8 mouse cellular contexts compared by ENCODE assay signal in the genomic region with DNA sequence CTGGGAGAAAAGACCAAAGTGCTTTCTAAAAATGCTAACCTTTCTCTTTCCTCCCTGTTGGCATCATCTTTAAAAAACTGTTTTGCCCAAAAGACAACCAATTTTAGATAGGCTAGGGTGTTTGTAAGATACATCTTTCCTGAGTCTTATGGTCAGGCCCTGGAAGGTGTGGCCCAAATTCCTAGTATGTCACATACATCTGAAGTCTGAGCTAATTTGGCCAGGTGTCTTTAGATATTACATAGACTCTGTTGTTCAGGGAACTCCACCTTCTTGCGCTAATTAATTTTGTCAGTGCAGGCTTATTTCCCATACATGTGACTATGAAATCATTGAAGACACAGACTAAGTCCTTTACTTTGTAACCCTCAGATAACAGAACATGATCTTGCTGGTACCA. TPM values are rescaled to one million over a fixed set of nuclear protein-coding genes. Genes with fewer than 3 reads are reported as not detected.
A peak's percentile ranks its signal among the peaks of the same experiment; 100 is the strongest.
DNase-seq lines count a peak whose midpoint lies in the region; ATAC-seq lines count a peak whose summit lies in the region.

No protein-coding gene starts in this region.

- H3K9me3 ChIP-seq in heart, embryonic 15.5 days (replicated peaks) = no peaks in the 10 kb centered on the region
- H3K9me3 ChIP-seq in hindbrain, embryonic 12.5 days (replicated peaks) = no peaks in the 10 kb centered on the region
- H3K9me3 ChIP-seq in midbrain, embryonic 12.5 days = no peaks in the 10 kb centered on the region

- WGBS in heart, embryonic 15.5 days = 80% methylated on average over 1 of the region's 1 CpGs
- 92% methylated on average over 1 of the region's 1 CpGs for WGBS in hindbrain, embryonic 12.5 days
- 87% methylated on average over 1 of the region's 1 CpGs for WGBS in midbrain, embryonic 12.5 days

- peaks cover 28% of the 10 kb centered on the region for H3K4me1 ChIP-seq in heart, embryonic 15.5 days (replicated peaks)
- H3K4me1 ChIP-seq in hindbrain, embryonic 12.5 days = peaks cover 14% of the 10 kb centered on the region
- peaks cover 31% of the 10 kb centered on the region for H3K4me1 ChIP-seq in midbrain, embryonic 12.5 days

- no peak overlapping the region; the same call in 1 of the 2 replicates for H3K9ac ChIP-seq in heart, embryonic 15.5 days
- peak overlapping the region; percentile 29; the same call in 1 of the 2 replicates for H3K9ac ChIP-seq in hindbrain, embryonic 12.5 days
- H3K9ac ChIP-seq in midbrain, embryonic 12.5 days (replicated peaks) = peak overlapping the region; percentile 99; the same call in 1 of the 2 replicates

- DNase-seq in heart, adult 8-10 months (ENCODE audit: low spot score) = no peak
- peak; percentile 9 for DNase-seq in NIH3T3 (ENCODE audit: low read depth)
- DNase-seq in thymus, postnatal 4 days = no peak
- DNase-seq in retina, postnatal 1 day = no peak
- no peak for DNase-seq in spleen, postnatal 4 days (ENCODE audit: low spot score in 2 of 2)

- no peak overlapping the region for H3K27ac ChIP-seq in heart, embryonic 15.5 days
- H3K27ac ChIP-seq in hindbrain, embryonic 12.5 days = no peak overlapping the region
- no peak overlapping the region for H3K27ac ChIP-seq in midbrain, embryonic 12.5 days (replicated peaks)

- no peak for ATAC-seq in heart, embryonic 15.5 days (replicated peaks; ENCODE audit: insufficient number of reproducible peaks, insufficient read depth, low FRiP score, low read depth)
- no peak for ATAC-seq in hindbrain, embryonic 12.5 days (ENCODE audit: low FRiP score)
- ATAC-seq in midbrain, embryonic 12.5 days (ENCODE audit: low FRiP score, low read depth) = no peak

- peak overlapping the region; percentile 99 for H3K4me3 ChIP-seq in heart, embryonic 15.5 days
- H3K4me3 ChIP-seq in hindbrain, embryonic 12.5 days = peak overlapping the region; percentile 98
- peak overlapping the region; percentile 99 for H3K4me3 ChIP-seq in midbrain, embryonic 12.5 days

- H3K27me3 ChIP-seq in heart, embryonic 15.5 days = no peaks in the 10 kb centered on the region
- no peaks in the 10 kb centered on the region for H3K27me3 ChIP-seq in hindbrain, embryonic 12.5 days
- H3K27me3 ChIP-seq in midbrain, embryonic 12.5 days = no peaks in the 10 kb centered on the region

- no peaks in the 10 kb centered on the region for H3K36me3 ChIP-seq in heart, embryonic 15.5 days
- no peaks in the 10 kb centered on the region for H3K36me3 ChIP-seq in hindbrain, embryonic 12.5 days
- H3K36me3 ChIP-seq in midbrain, embryonic 12.5 days = no peaks in the 10 kb centered on the region

- H3K4me2 ChIP-seq in heart, embryonic 15.5 days = peak overlapping the region; percentile 88
- peak overlapping the region; percentile 54 for H3K4me2 ChIP-seq in hindbrain, embryonic 12.5 days (replicated peaks)
- H3K4me2 ChIP-seq in midbrain, embryonic 12.5 days (replicated peaks) = peak overlapping the region; percentile 84

RNA-seq across cellular contexts. Expression of a gene that starts 2.6 kb away (rescaled TPM):
- polyA plus RNA-seq in heart, embryonic 15.5 days (2015; fragmentation: Nextera tagmentation; extraction: Ambion mirVana) = 83.5 and 95.3 TPM in 2 replicates
- 10 to 100 TPM; 57.7 to 67.0 (median 61.7) TPM for total RNA-seq in heart, adult 8-10 months (2022)
- 154 and 156 TPM in 2 replicates for polyA plus RNA-seq in hindbrain, embryonic 12.5 days (2016; fragmentation: Nextera tagmentation; extraction: Ambion mirVana)
- 174 and 188 TPM in 2 replicates for polyA plus RNA-seq in midbrain, embryonic 12.5 days (2016; fragmentation: Nextera tagmentation; extraction: Ambion mirVana)
